Mouse (Mus musculus) spleen, adult 18-20 months (tissue): ENCODE data around the gene Pef1.

ENCODE experiments used
- DNase-seq, 2 experiments: peaks; one replicate each; pipeline ENCODE4 v3.0.0; 2022; ENCODE audit warnings: mixed read lengths in 2 of 2

Gene Pef1

GRCm38 (mm10) chr4:130141786-130142185 is 39.4 kb downstream of the Pef1 start:
- DNase-seq: no peak

- DNase-seq: no peak
These were observed 46.0 kb downstream of the Pef1 start for GRCm38 (mm10) chr4:130148405-130148804.

- DNase-seq: no peak
These were observed 51.9 kb downstream of the Pef1 start for GRCm38 (mm10) chr4:130154250-130154649.

GRCm38 (mm10) chr4:130156812-130157371 is 54.5 kb downstream of the Pef1 start:
- DNase-seq: no peak

GRCm38 (mm10) chr4:130161349-130161748 is 59.0 kb downstream of the Pef1 start:
- no peak for DNase-seq

- no peak for DNase-seq
These were observed 61.1 kb downstream of the Pef1 start for GRCm38 (mm10) chr4:130163391-130163861.

- DNase-seq: no peak
These were observed 61.8 kb downstream of the Pef1 start for GRCm38 (mm10) chr4:130164121-130164520.

- no peak for DNase-seq
These were observed 63.7 kb downstream of the Pef1 start for GRCm38 (mm10) chr4:130166061-130166460.

- DNase-seq: no peak
These were observed 64.2 kb downstream of the Pef1 start for GRCm38 (mm10) chr4:130166592-130166991.

- DNase-seq: no peak
These were observed 65.0 kb downstream of the Pef1 start for GRCm38 (mm10) chr4:130167321-130167720.

- DNase-seq: no peak
These were observed 65.5 kb downstream of the Pef1 start for GRCm38 (mm10) chr4:130167814-130168213.

GRCm38 (mm10) chr4:130168280-130169183 is 66.2 kb downstream of the Pef1 start:
- DNase-seq: peak; percentile 24 to 25

GRCm38 (mm10) chr4:130169411-130169971 is 67.1 kb downstream of the Pef1 start:
- no peak for DNase-seq

- no peak for DNase-seq
These were observed 68.0 kb downstream of the Pef1 start for GRCm38 (mm10) chr4:130170362-130170761.

- DNase-seq: no peak
These were observed 69.8 kb downstream of the Pef1 start for GRCm38 (mm10) chr4:130171951-130172765.

- DNase-seq: no peak
These were observed 70.9 kb downstream of the Pef1 start for GRCm38 (mm10) chr4:130173060-130173822.

GRCm38 (mm10) chr4:130173911-130174311 is 71.6 kb downstream of the Pef1 start:
- DNase-seq: no peak

- DNase-seq: no peak
These were observed 72.1 kb downstream of the Pef1 start for GRCm38 (mm10) chr4:130174335-130175031.

GRCm38 (mm10) chr4:130175072-130175711 is 72.8 kb downstream of the Pef1 start, which contains the start of gene Tinagl1:
TSS of gene Tinagl1 (minus strand) at chr4:130175122.
- no peak for DNase-seq

GRCm38 (mm10) chr4:130176156-130176720 is 73.9 kb downstream of the Pef1 start:
- DNase-seq: no peak
